Mouse (Mus musculus): ENCODE measurements around the gene Chmp1a.

GRCm38 (mm10) chr8:123233300-123233699 is 20.7 kb upstream of the Chmp1a start:
- no peak for TF ChIP-seq CTCF (IDR thresholded peaks at IDR 0.05; ENCODE audit: control insufficient read depth, insufficient read depth, insufficient replicate concordance, low read depth, low read length)
- no peak; the same call in 1 of the 2 replicates for TF ChIP-seq POLR2A (IDR thresholded peaks at IDR 0.05; ENCODE audit: control insufficient read depth, low read depth, low read length)

Measured in testis, adult 2 months (tissue).